Mouse (Mus musculus) kidney, postnatal 25 days (tissue): ENCODE measurements around the gene Ppfia2.

ENCODE experiments used
- DNase-seq, 2 experiments: peaks; one replicate each; pipeline ENCODE4 v3.0.0; 2021; ENCODE audit warnings: mixed read lengths in 2 of 2

Ppfia2 gene

DNA sequence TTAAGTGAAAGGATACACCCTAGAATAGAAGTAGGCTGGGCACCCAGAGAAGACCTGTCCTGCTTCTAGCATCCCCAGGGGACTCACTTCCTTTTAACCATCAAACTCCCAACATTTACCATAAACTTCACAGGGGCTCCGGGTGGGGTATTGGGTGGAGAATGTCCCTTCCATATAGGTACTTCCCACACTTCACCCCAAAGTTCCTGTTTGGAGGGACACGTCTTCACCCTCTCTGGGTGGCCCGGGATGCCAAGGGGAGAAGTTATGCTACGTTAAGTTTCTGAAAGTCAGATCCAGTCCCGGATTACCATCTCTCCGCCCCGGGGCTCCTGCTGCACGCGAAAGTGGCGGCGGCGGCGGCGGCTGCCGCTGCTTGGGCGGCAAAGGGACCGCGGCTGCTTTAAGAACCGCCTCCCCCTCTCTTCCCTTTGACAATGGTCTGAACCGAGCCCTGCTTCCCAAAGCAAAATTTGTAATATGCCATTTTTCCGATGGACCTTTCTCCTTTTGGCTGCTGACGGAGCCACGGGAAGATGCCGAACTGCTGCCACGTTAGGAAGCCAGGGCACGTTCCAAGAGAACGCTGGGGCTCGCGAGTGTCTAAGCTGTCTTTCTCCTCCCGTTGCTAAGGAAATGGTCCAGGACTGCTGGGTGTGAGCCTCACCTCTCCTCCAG, at the start of gene Ppfia2:
Gene Ppfia2 (plus strand): TSS at position 485 of the 678 bp plus-strand sequence.
- DNase-seq: peak; percentile 7 to 39

DNA sequence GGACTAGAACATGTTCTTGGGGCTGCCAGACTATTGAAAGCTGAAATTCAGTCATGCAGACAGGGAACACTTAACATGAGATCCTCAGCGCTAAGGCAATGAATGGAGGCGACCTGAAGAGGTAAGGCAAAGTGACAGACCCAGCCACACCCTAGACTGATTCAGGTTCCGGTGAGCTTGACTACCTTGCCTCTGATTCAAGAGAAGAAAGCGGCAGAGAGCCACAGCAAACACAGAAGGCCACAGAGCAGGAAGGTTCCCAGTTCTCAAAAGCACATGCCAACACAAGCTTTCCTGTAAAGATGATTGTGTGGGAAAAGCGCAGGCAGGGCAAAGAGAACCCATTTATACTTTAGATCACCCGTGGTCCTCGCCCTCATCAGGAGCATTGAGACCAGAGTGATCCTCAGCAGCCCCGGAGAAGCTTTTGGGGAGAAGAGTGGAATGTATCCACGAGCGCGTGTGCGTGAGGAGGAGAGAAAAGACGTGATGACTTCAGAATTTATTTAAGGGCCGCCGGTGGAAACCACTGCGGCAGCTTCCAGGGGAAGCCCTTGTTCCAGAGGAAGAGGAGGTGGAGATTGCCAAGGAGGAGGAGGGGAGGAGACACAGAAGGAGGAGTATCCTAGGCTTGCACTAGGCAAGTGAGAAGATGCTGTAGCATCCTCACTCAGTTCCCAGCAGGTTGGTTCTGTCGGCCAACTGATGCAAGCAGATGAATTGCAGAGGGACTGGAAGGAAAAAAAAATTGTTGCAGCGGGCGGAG, 1.0 kb upstream of the Ppfia2 start:
- DNase-seq: peak; percentile 11 to 42

GRCm38 (mm10) chr10:106470533-106471205, 530 bp downstream of the Ppfia2 start:
- DNase-seq: no peak

- DNase-seq: no peak
These were observed 39.4 kb downstream of the Ppfia2 start for GRCm38 (mm10) chr10:106509281-106510165.

DNA sequence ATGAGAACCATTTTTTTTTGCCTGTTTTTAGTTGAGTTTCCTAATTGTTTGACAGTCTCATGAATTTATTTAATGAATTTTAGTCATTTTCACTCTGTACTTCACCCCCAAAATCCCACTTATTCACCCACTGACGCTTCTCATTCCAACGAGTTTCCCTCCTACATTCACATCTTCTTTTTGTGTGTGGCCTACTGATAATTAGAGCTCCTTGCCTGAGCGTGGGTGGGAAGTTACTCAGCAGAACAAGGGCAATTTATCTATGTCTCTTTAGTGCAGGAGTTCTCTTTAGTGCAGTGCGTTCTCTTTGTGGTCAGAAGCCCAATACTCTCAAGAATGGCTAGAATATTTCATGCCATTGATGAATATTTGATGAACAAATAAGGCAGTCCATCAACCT, 95.9 kb downstream of the Ppfia2 start:
- no peak for DNase-seq

- DNase-seq: no peak
These were observed 114.9 kb downstream of the Ppfia2 start for GRCm38 (mm10) chr10:106585026-106585425.

DNA sequence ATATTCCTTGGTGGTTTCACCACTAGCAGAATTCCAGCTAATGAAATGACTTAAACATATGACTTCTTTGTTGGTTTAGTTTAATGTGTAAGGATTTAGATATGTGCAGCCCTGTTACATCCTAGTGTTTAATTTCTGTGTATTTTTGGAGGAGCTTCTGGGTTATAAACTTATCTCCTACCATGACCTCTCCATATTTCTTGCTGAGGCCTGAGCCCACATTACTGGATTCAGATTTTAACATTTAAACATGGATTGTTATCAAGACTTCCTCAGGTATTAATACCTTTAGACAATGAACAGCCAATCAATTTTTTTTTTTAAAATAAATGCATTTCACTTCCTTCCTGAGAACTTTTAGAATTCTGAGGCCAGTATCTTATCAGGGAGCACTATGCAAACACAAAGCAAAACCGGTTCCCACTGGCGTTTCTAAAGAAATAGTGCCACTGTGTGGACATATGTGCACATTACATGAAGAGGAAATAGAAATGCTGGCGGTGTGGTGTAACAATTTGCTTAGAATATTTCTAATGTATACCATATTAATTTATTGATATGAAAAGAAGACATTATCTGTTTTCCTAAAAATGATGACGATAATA, 115.4 kb downstream of the Ppfia2 start:
- peak in 1 of 2 experiments; percentile 24 for DNase-seq

- DNase-seq: no peak
These were observed 117.7 kb downstream of the Ppfia2 start for GRCm38 (mm10) chr10:106587817-106588216.

GRCm38 (mm10) chr10:106590944-106591343, 120.8 kb downstream of the Ppfia2 start:
- no peak for DNase-seq

GRCm38 (mm10) chr10:106596976-106597375, 126.8 kb downstream of the Ppfia2 start:
- no peak for DNase-seq

DNA sequence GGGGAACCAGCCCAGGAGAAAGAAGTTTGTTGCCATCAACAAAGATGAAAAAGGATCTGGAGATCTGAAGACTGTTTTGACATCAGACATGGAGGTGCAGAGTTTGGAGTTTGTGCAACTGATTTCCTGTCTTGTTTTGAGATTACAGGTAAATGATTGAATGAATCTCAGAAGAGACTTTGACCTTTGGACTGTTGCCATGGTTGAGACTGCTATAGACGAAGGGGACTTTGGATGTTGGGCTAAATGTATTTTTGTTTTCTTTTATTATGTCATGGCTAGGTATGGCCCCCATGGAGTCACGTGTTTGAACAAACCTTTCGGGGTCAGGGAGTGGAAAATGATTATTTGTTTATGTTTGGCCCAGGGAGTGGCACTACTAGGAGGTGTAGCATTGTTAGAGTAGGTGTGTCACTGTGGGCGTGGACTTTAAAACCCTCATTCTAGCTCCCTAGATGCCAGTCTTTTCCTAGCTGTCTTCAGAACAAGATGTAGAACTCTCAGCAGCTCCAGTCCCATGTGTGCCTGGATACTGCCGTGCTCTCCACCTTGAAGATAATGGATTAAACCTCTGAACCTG, 133.3 kb downstream of the Ppfia2 start:
- DNase-seq: no peak

- DNase-seq: no peak
These were observed 139.2 kb downstream of the Ppfia2 start for GRCm38 (mm10) chr10:106609177-106609981.

DNA sequence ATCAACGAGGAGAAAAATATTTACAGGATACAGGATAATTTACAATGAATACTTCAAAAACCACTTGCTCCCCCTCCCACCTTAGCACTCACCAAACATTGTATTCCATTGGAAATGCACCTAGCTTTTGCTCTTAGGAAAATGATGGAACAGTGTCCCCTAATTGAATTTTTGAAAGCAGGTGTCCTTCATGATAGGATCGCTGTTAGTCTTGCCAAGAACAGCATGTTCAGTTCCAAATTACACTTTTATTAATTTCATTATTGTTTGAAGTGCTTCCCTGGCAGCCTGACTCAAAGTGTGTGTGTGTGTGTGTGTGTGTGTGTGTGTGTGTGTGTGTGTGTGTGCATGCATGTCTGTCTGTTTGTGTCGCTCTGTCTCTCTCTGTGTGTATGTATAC, 140.1 kb downstream of the Ppfia2 start:
- DNase-seq: no peak

- DNase-seq: peak in 1 of 2 experiments; percentile 7
These were observed 148.1 kb downstream of the Ppfia2 start for GRCm38 (mm10) chr10:106618194-106618593.

DNA sequence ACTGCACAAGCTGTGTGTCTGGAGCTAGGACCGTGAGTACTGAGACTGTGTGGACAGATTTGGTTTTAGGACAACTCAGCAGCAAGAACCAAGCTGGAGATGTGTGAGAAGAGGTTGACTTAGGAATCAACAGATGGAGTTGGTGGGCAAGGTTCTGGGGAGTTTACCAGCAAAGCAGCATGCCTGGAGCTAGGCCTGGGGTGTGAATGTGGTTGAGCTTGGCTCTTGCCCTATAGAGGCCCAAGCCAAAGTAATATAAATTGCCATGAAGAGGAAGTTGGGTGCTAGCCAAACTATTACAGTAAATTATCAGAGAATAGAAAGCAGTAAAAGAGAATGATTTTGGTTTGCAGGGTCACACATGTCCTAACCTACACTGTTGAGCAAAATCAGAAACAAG, 150.8 kb downstream of the Ppfia2 start:
- DNase-seq: no peak

GRCm38 (mm10) chr10:106623342-106623741, 153.2 kb downstream of the Ppfia2 start:
- no peak for DNase-seq

DNA sequence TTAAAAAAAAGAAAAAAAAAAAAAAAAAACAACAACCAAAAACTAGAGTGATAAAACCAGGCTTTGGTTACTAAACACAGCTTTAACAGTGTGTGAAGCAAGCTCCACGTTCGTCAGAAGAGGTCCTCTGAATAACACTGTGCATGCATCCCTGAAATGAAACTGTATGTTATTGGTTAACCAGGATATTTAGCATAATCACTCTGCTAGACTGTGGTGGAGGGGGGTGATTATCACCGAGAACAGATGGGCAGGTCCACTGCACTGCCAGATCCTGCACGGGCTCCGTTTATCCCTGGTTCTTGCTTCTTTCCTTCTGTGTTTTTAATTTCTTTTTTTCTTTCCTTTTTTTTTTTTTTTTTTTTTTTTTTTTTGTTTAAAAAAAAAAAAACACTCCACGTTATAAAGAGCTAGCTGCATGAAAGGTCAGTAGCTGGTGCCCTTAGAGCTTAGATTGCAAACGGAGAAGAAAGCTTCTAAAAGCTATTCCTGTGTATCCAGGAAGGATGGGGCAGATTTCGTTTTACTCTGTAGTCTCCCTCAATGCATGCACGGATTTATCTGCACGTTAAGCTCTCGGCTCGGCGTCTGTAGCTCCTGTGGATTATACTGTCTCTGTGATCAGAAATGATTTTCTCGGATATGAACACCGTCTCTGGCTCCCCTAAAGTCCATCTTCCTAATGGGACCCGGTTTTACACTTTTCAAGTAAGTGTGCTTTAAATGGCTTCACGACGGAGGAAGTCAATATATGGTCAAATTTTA, 162.2 kb downstream of the Ppfia2 start:
- DNase-seq: peak; percentile 7 to 37

- no peak for DNase-seq
These were observed 163.8 kb downstream of the Ppfia2 start for GRCm38 (mm10) chr10:106633898-106634297.

DNA sequence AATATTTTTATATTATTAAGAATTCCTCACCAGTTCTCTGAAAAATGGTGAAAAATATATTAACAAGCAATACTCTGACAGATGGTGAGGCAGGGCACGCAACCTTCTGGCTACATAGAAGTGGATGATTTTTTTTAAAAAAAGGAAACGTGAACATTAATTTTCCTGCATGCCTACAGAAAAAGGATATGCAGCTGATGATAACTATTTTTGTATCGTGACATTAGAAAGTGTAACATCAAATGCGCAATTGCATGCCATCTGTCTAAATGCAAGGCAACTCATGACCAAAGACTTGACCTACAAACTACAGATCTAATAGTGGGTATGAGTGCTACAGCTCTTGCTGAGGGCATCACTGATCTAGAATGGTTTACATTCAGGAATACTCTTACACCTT, 182.1 kb downstream of the Ppfia2 start:
- no peak for DNase-seq

- no peak for DNase-seq
These were observed 195.1 kb downstream of the Ppfia2 start for GRCm38 (mm10) chr10:106665221-106665620.
